8 mouse cellular contexts compared by ENCODE assay signal in genomic region chr10:77516379-77516951, GRCm38 (mm10). TPM values are rescaled to one million over a fixed set of nuclear protein-coding genes. Genes with fewer than 3 reads are reported as not detected.
DNase-seq lines count a peak whose midpoint lies in the region; ATAC-seq and TF ChIP-seq lines count a peak whose summit lies in the region.

No protein-coding gene starts in this region.

- peaks cover 31% of the 10 kb centered on the region for H3K4me1 ChIP-seq in heart, embryonic 10.5 days
- peaks cover 3% of the 10 kb centered on the region; the same call in 1 of the 2 replicates for H3K4me1 ChIP-seq in bone marrow, adult 2 months (ENCODE audit: control insufficient read depth, insufficient read depth, low read length)
- peaks cover 16% of the 10 kb centered on the region for H3K4me1 ChIP-seq in heart, embryonic 16.5 days (ENCODE audit: control insufficient read depth, insufficient read depth, low read length)
- H3K4me1 ChIP-seq in limb, embryonic 13.5 days: peaks cover 22% of the 10 kb centered on the region

- H3K4me3 ChIP-seq in heart, embryonic 10.5 days: peak overlapping the region; percentile 97
- peak overlapping the region; percentile 87 for H3K4me3 ChIP-seq in bone marrow, adult 2 months (replicated peaks; ENCODE audit: control insufficient read depth, low read depth, low read length)
- peak overlapping the region; percentile 81 for H3K4me3 ChIP-seq in heart, embryonic 16.5 days (ENCODE audit: low read length)
- peak overlapping the region; percentile 93 for H3K4me3 ChIP-seq in limb, embryonic 13.5 days

- no peak for TF ChIP-seq POLR2A in bone marrow, adult 2 months (IDR thresholded peaks at IDR 0.05; ENCODE audit: borderline replicate concordance, control insufficient read depth, low read depth, low read length)

- no peak for TF ChIP-seq CTCF in bone marrow, adult 2 months (IDR thresholded peaks at IDR 0.05; ENCODE audit: control insufficient read depth, insufficient read depth, low read length)

- peak overlapping the region; percentile 92 for H3K27ac ChIP-seq in heart, embryonic 10.5 days
- peak overlapping the region; percentile 71 for H3K27ac ChIP-seq in bone marrow, adult 2 months (ENCODE audit: control insufficient read depth, insufficient read depth, low read depth, low read length, poor library complexity)
- H3K27ac ChIP-seq in heart, embryonic 16.5 days (ENCODE audit: low read length): peak overlapping the region; percentile 81
- peak overlapping the region; percentile 87 for H3K27ac ChIP-seq in limb, embryonic 13.5 days

- intact Hi-C loops in heart, postnatal 25 days (cut with DNase I): loop anchor here (2.0 to 5.0 kb wide), 3 partner anchors 111 to 400 kb away; no protein-coding TSS in a partner anchor

- 46% methylated on average over 14 of the region's 14 CpGs for WGBS in heart, embryonic 10.5 days
- WGBS in bone marrow, adult 2 months: 49% methylated on average over 14 of the region's 14 CpGs
- WGBS in heart, embryonic 16.5 days: 41% methylated on average over 14 of the region's 14 CpGs
- 38% methylated on average over 14 of the region's 14 CpGs for WGBS in limb, embryonic 13.5 days

- H3K9me3 ChIP-seq in heart, embryonic 10.5 days: no peaks in the 10 kb centered on the region
- no peaks in the 10 kb centered on the region for H3K9me3 ChIP-seq in heart, embryonic 16.5 days (replicated peaks; ENCODE audit: control insufficient read depth, low read length)
- no peaks in the 10 kb centered on the region for H3K9me3 ChIP-seq in limb, embryonic 13.5 days

- no peak for ATAC-seq in heart, embryonic 16.5 days (replicated peaks; ENCODE audit: extremely low read depth, insufficient read depth, low FRiP score)
- ATAC-seq in limb, embryonic 13.5 days (ENCODE audit: low FRiP score, low read depth): peak; percentile 24; the same call in 1 of the 2 replicates

- peak overlapping the region; percentile 96 for H3K9ac ChIP-seq in heart, embryonic 16.5 days (ENCODE audit: low read length)
- peak overlapping the region; percentile 88 for H3K9ac ChIP-seq in limb, embryonic 13.5 days

- H3K36me3 ChIP-seq in heart, embryonic 10.5 days: peaks cover 30% of the 10 kb centered on the region
- H3K36me3 ChIP-seq in heart, embryonic 16.5 days (ENCODE audit: control insufficient read depth, insufficient read depth): peaks cover 16% of the 10 kb centered on the region
- H3K36me3 ChIP-seq in limb, embryonic 13.5 days: peaks cover 25% of the 10 kb centered on the region

- peak overlapping the region; percentile 91 for H3K4me2 ChIP-seq in heart, embryonic 16.5 days (ENCODE audit: low read depth, low read length)
- peak overlapping the region; percentile 89 for H3K4me2 ChIP-seq in limb, embryonic 13.5 days (replicated peaks)

- H3K27me3 ChIP-seq in heart, embryonic 10.5 days (ENCODE audit: insufficient read depth, poor library complexity, severe bottlenecking): peaks cover 2% of the 10 kb centered on the region
- H3K27me3 ChIP-seq in heart, embryonic 16.5 days (ENCODE audit: control insufficient read depth, insufficient read depth, low read length): no peaks in the 10 kb centered on the region
- no peaks in the 10 kb centered on the region for H3K27me3 ChIP-seq in limb, embryonic 13.5 days

- no peak for DNase-seq in heart, embryonic 10.5 days (ENCODE audit: low spot score)
- no peak for DNase-seq in heart, postnatal 25 days (ENCODE audit: low spot score)
- peak; percentile 25 for DNase-seq in retina, embryonic 14.5 days (ENCODE audit: low spot score)
- DNase-seq in right cerebral cortex, postnatal 25 days: no peak
- no peak for DNase-seq in ovary, postnatal 14 days (ENCODE audit: low spot score)

RNA-seq across cellular contexts. Expression of gene Fam207a, which starts 0.9 kb away (rescaled TPM):
- polyA plus RNA-seq in heart, embryonic 10.5 days (2016; fragmentation: Nextera tagmentation; extraction: Ambion mirVana): 30.7 and 45.6 TPM in 2 replicates
- 1 to 10 TPM; 8.6 to 9.9 TPM for total RNA-seq in heart, postnatal 25 days (2021)
- 12.3 and 29.2 TPM in 2 replicates for polyA plus RNA-seq in bone marrow, adult 2 months (2011; ENCODE audit: insufficient read depth, insufficient read length, low replicate concordance, missing spikeins)
- polyA plus RNA-seq in heart, embryonic 16.5 days (2015; fragmentation: Nextera tagmentation; extraction: Ambion mirVana): 23.2 and 24.5 TPM in 2 replicates
- polyA plus RNA-seq in limb, embryonic 13.5 days (2015; fragmentation: Nextera tagmentation; extraction: Ambion mirVana): 40.7 and 43.6 TPM in 2 replicates

RNA-seq across cellular contexts. Expression of gene Itgb2, which starts 13.6 kb away (rescaled TPM):
- 2.4 and 3.6 TPM in 2 replicates for polyA plus RNA-seq in heart, embryonic 10.5 days (2016; fragmentation: Nextera tagmentation; extraction: Ambion mirVana)
- total RNA-seq in heart, postnatal 25 days (2021): 1 to 10 TPM; 6.1 to 6.4 TPM
- 27.2 and 69.1 TPM in 2 replicates for polyA plus RNA-seq in bone marrow, adult 2 months (2011; ENCODE audit: insufficient read depth, insufficient read length, low replicate concordance, missing spikeins)
- 4.7 and 8.7 TPM in 2 replicates for polyA plus RNA-seq in heart, embryonic 16.5 days (2015; fragmentation: Nextera tagmentation; extraction: Ambion mirVana)
- polyA plus RNA-seq in limb, embryonic 13.5 days (2015; fragmentation: Nextera tagmentation; extraction: Ambion mirVana): 1.2 and 1.3 TPM in 2 replicates
